Mouse (Mus musculus): ENCODE results near the gene Usp43. TPM values are rescaled to one million over a fixed set of nuclear protein-coding genes. Genes with fewer than 3 reads are reported as not detected.

The Usp43 gene
- polyA plus RNA-seq, 1 experiment from 2014 or later, result 0.87 TPM

- no peak overlapping the region for H3K4me3 ChIP-seq
- no peaks in the 10 kb centered on the region for H3K27me3 ChIP-seq (replicated peaks)
- H3K36me3 ChIP-seq, result no peaks in the 10 kb centered on the region
- WGBS, result 61% methylated on average over 4 of the region's 4 CpGs
- H3K27ac ChIP-seq (replicated peaks), result no peak overlapping the region
- H3K9ac ChIP-seq, result no peak overlapping the region
- H3K9me3 ChIP-seq, result no peaks in the 10 kb centered on the region
- no peak overlapping the region for H3K4me2 ChIP-seq
- H3K4me1 ChIP-seq, result no peaks in the 10 kb centered on the region
- no peak for ATAC-seq (ENCODE audit: extremely low read depth, insufficient number of reproducible peaks, low FRiP score, low TSS enrichment)
These were observed 76.8 kb downstream of the Usp43 start for GRCm38 (mm10) chr11:67845193-67845592.

- Histone ChIP-seq H3K4me2 (no peak overlapping the region), H3K4me3 (no peak overlapping the region), H3K27me3 (replicated peaks) (no peaks in the 10 kb centered on the region), H3K4me1 (peaks cover 12% of the 10 kb centered on the region), H3K9me3 (no peaks in the 10 kb centered on the region), H3K9ac (no peak overlapping the region), H3K36me3 (no peaks in the 10 kb centered on the region), H3K27ac (replicated peaks) (no peak overlapping the region)
- ATAC-seq (ENCODE audit: extremely low read depth, insufficient number of reproducible peaks, low FRiP score, low TSS enrichment), result no peak
- WGBS, result 62% methylated on average over 1 of the region's 1 CpGs
These were observed 82.1 kb downstream of the Usp43 start for GRCm38 (mm10) chr11:67839810-67840209.

DNA sequence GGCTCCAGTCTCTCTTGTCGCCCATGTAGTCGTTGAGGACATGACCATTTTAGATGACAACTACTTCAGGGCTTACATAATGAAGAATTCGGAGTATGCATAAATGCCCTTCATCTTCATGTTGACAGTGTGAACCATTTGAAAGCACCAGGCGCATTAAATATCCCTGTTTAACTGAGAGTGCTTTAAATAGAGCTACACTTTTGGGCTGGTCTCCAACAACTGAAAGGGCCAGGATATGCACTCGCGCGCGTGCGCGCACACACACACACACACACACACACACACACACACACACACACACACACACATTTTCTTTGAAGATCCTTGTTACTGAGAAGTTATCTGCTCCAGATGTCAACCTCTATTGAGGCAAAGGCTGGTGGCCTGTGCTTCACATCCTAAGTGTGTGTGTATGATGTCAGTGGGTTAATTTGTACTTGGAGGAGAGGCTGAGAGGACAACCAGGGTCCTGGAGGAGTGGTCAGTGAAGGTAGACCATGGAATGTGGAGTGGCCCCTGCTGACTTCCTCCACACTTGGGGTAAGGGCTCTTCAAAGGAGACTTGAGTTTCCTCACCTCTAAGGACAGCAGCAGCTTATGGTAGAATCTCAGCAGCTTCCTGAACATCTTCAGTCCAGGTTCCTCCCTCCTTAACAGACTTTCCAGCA, 86.4 kb downstream of the Usp43 start:
- Histone ChIP-seq H3K9me3 (no peaks in the 10 kb centered on the region), H3K4me3 (no peak overlapping the region), H3K9ac (no peak overlapping the region), H3K36me3 (no peaks in the 10 kb centered on the region), H3K27ac (replicated peaks) (peak overlapping the region; percentile 59), H3K4me2 (0 out of 2 replicates have a peak overlapping the region, but pooled peaks have one; percentile 14), H3K27me3 (replicated peaks) (no peaks in the 10 kb centered on the region), H3K4me1 (peaks cover 13% of the 10 kb centered on the region)
- 62% methylated on average over 10 of the region's 10 CpGs for WGBS
- ATAC-seq (ENCODE audit: extremely low read depth, insufficient number of reproducible peaks, low FRiP score, low TSS enrichment), result no peak

GRCm38 (mm10) chr11:67831820-67832219, 90.1 kb downstream of the Usp43 start:
- Histone ChIP-seq H3K27ac (replicated peaks) (no peak overlapping the region), H3K4me1 (peaks cover 19% of the 10 kb centered on the region), H3K4me2 (no peak overlapping the region), H3K27me3 (replicated peaks) (no peaks in the 10 kb centered on the region), H3K9ac (no peak overlapping the region), H3K36me3 (no peaks in the 10 kb centered on the region), H3K9me3 (no peaks in the 10 kb centered on the region), H3K4me3 (no peak overlapping the region)
- 50% methylated on average over 5 of the region's 5 CpGs for WGBS
- ATAC-seq (ENCODE audit: extremely low read depth, insufficient number of reproducible peaks, low FRiP score, low TSS enrichment), result no peak

DNA sequence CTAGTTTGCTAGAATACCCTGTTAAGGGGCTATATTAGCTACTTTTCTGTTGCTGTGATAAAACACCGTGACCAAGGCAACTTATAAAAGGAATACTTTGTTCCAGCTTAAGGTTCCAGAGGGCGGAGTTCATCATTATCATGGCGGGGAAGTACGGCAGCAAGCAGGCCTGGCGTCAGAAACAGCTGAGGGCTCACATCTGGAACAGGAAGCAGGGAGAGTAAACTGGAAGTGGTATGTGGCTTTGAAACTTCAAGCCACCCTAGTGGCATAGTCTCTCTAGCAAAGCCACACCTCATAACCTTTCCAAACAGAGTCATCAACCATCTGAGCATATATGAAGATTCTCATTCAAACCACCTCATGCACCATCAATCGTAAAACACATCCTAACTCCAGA, 92.4 kb downstream of the Usp43 start:
- WGBS, result 57% methylated on average over 6 of the region's 6 CpGs
- Histone ChIP-seq H3K4me3 (no peak overlapping the region), H3K4me2 (no peak overlapping the region), H3K4me1 (peaks cover 14% of the 10 kb centered on the region), H3K9ac (no peak overlapping the region), H3K9me3 (no peaks in the 10 kb centered on the region), H3K36me3 (no peaks in the 10 kb centered on the region), H3K27ac (replicated peaks) (no peak overlapping the region), H3K27me3 (replicated peaks) (no peaks in the 10 kb centered on the region)
- ATAC-seq (ENCODE audit: extremely low read depth, insufficient number of reproducible peaks, low FRiP score, low TSS enrichment), result no peak

GRCm38 (mm10) chr11:67828360-67829059, 93.4 kb downstream of the Usp43 start:
- 54% methylated on average over 12 of the region's 12 CpGs for WGBS
- ATAC-seq (ENCODE audit: extremely low read depth, insufficient number of reproducible peaks, low FRiP score, low TSS enrichment), result no peak
- no peak overlapping the region for H3K4me2 ChIP-seq

DNA sequence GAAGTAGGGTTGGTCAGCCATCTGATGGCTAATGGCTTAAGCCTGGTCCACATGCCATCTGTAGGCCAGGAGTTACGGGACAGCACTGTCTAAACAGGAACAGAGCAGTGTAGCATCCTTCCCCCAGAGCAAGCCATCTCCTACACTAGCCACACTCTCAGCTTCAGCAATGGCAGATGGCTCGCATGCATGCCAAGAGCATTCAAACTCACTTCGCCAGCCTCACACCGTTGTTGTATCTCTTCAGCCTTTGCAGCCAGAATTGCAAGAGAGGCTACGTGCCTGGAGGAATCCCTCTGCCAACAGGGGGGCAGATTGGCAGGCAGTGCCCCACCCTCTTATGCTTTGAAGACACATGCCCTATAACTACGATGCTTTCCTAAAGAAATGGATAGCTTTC, 100.4 kb downstream of the Usp43 start:
- Histone ChIP-seq H3K4me3 (no peak overlapping the region), H3K4me1 (peaks cover 14% of the 10 kb centered on the region), H3K27ac (replicated peaks) (no peak overlapping the region), H3K36me3 (no peaks in the 10 kb centered on the region), H3K4me2 (no peak overlapping the region), H3K9me3 (no peaks in the 10 kb centered on the region), H3K27me3 (replicated peaks) (0 out of 2 replicates have a peak, but pooled peaks cover 2% of the 10 kb centered on the region), H3K9ac (no peak overlapping the region)
- whole genome bisulfite sequencing, result 80% methylated on average over 6 of the region's 6 CpGs
- no peak for ATAC-seq (ENCODE audit: extremely low read depth, insufficient number of reproducible peaks, low FRiP score, low TSS enrichment)

More at GRCm38 (mm10) chr11:67828360-67829059, 93.4 kb downstream of the Usp43 start:
- H3K9ac ChIP-seq, result no peak overlapping the region
- H3K36me3 ChIP-seq, result no peaks in the 10 kb centered on the region
- H3K27ac ChIP-seq (replicated peaks), result no peak overlapping the region
- H3K4me1 ChIP-seq, result peaks cover 14% of the 10 kb centered on the region
- no peak overlapping the region for H3K4me3 ChIP-seq
- H3K9me3 ChIP-seq, result no peaks in the 10 kb centered on the region
- no peaks in the 10 kb centered on the region for H3K27me3 ChIP-seq (replicated peaks)

DNA sequence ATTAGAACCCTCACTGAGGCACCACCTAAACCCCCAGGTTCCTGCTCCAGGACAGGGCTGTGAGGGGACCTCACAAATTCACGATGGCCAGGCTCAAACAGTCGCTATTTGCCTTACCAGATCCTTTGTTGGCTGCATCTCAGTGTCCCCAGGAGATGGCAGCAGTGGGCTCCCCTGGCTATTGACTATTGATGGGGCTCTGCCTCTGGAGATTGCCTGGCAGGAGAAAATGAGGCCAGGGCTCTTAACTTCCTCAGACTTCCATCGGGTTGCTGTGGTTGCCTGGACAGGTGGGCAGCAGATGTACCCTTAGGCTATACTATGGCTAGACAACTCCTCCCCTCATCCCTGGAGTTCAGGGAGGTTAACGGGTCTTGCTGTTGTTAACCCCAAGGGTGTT, 101.7 kb downstream of the Usp43 start:
- Histone ChIP-seq H3K36me3 (no peaks in the 10 kb centered on the region), H3K9ac (peak overlapping the region; percentile 69; the same call in 1 of the 2 replicates), H3K4me2 (peak overlapping the region; percentile 65; the same call in 1 of the 2 replicates), H3K9me3 (no peaks in the 10 kb centered on the region), H3K27me3 (replicated peaks) (0 out of 2 replicates have a peak, but pooled peaks cover 2% of the 10 kb centered on the region), H3K4me1 (peaks cover 8% of the 10 kb centered on the region), H3K4me3 (no peak overlapping the region), H3K27ac (replicated peaks) (no peak overlapping the region)
- 28% methylated on average over 4 of the region's 4 CpGs for WGBS
- no peak for ATAC-seq (ENCODE audit: extremely low read depth, insufficient number of reproducible peaks, low FRiP score, low TSS enrichment)

GRCm38 (mm10) chr11:67819604-67820003, 102.3 kb downstream of the Usp43 start:
- ATAC-seq (ENCODE audit: extremely low read depth, insufficient number of reproducible peaks, low FRiP score, low TSS enrichment), result no peak
- 7% methylated on average over 5 of the region's 5 CpGs for WGBS
- H3K9ac ChIP-seq, result peak overlapping the region; percentile 69
- H3K9me3 ChIP-seq, result no peaks in the 10 kb centered on the region
- 0 out of 2 replicates have a peak, but pooled peaks cover 2% of the 10 kb centered on the region for H3K27me3 ChIP-seq (replicated peaks)
- peak overlapping the region; percentile 30 for H3K4me3 ChIP-seq
- H3K4me2 ChIP-seq, result peak overlapping the region; percentile 65
- H3K36me3 ChIP-seq, result no peaks in the 10 kb centered on the region
- peaks cover 6% of the 10 kb centered on the region for H3K4me1 ChIP-seq
- no peak overlapping the region for H3K27ac ChIP-seq (replicated peaks)

- H3K27ac ChIP-seq (replicated peaks), result no peak overlapping the region
- no peak overlapping the region for H3K4me3 ChIP-seq
- H3K9ac ChIP-seq, result no peak overlapping the region
- H3K27me3 ChIP-seq (replicated peaks), result no peaks in the 10 kb centered on the region
- no peak for ATAC-seq (ENCODE audit: extremely low read depth, insufficient number of reproducible peaks, low FRiP score, low TSS enrichment)
- H3K4me2 ChIP-seq, result no peak overlapping the region
- H3K4me1 ChIP-seq, result peaks cover 6% of the 10 kb centered on the region; the same call in 1 of the 2 replicates
- 65% methylated on average over 6 of the region's 6 CpGs for WGBS
- no peaks in the 10 kb centered on the region for H3K9me3 ChIP-seq
- H3K36me3 ChIP-seq, result no peaks in the 10 kb centered on the region
These were observed 110.4 kb downstream of the Usp43 start for GRCm38 (mm10) chr11:67811535-67811934.

DNA sequence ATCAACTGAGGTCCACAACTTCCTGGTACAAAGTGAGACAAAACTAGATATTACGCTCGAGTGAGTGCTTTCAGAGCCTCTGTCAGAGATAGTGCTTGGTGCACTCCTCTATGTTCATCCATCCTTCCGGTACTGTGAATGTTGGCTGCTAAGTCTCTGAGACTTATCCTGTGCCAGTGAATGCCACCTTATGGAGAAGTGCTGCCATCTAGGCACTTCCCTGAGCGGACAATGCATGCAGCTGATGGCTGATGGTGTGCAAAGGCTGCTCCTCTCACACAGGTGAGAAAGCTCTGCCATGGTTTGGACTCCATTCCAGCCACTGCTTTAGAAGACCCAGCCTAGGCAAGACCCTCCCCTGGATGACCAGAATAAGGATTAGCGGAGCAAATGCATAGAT, 113.9 kb downstream of the Usp43 start:
- Histone ChIP-seq H3K27me3 (replicated peaks) (no peaks in the 10 kb centered on the region), H3K4me1 (peaks cover 12% of the 10 kb centered on the region), H3K4me3 (no peak overlapping the region), H3K36me3 (no peaks in the 10 kb centered on the region), H3K9me3 (no peaks in the 10 kb centered on the region), H3K27ac (replicated peaks) (no peak overlapping the region), H3K4me2 (no peak overlapping the region), H3K9ac (no peak overlapping the region)
- no peak for ATAC-seq (ENCODE audit: extremely low read depth, insufficient number of reproducible peaks, low FRiP score, low TSS enrichment)
- 65% methylated on average over 5 of the region's 5 CpGs for WGBS
